Mouse (Mus musculus) MN1 (cell line): ENCODE data around the gene Hspb9.
A peak's percentile ranks its signal among the peaks of the same experiment; 100 is the strongest.

ENCODE experiments used
- DNase-seq: peaks from one replicate; pipeline ENCODE4 v3.0.0-alpha.2; 2016; ENCODE audit warnings: low spot score

The Hspb9 gene

DNA sequence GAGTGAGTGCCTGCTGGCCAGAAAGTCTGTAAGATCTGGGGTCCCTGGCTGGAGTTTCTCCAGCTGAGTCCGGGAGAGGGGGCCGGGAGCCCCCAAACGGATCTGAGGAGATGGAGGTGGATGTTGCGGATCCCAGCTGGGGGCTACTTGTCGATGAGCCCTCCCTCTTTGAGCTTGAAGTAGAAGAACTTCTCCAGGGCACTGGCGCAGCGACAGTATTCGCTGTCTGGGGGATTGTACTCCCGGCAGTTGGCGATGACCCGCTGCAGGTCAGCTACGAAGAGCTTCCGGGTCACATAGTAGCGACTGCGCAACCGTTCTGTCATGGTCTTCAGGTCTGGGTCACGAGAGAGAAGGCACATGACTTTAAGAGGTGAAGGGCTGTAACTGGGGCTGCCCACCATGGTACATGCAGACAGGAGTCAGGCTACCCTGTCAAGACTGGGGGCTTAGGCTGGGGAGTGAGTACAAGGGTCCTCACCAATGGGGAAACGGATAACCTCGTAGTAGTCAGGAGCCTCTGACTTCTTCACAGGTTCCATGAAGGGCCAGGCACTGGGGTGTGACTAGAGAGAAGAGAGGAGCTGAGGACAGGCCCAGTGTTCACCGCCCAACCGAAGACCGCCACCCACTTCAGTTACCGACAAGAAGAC lies 8.4 kb upstream of the Hspb9 start:
- DNase-seq, result no peak

- no peak for DNase-seq
Observed at GRCm38 (mm10) chr11:100709201-100709810, 4.3 kb upstream of the Hspb9 start.

DNA sequence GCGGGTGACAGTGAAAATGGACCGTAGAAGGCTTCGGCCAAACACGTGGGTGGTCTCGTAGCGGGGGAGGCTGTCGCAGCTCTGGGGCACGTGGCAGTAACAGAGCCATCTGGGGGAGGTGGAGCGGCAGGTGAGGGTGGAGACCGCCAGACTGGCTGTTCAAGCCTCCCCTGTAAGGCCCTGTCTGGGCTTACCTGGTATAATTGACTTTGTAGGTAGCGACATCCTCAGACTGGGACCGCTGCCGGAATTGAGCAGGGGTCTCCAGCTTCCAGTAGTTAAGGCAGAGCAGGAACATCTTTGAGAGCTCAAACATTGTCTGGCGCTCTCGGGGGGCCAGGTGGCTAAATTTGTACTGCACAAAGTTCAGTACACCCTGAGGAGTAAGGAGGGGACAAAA lies 3.1 kb upstream of the Hspb9 start:
- DNase-seq, result no peak

DNA sequence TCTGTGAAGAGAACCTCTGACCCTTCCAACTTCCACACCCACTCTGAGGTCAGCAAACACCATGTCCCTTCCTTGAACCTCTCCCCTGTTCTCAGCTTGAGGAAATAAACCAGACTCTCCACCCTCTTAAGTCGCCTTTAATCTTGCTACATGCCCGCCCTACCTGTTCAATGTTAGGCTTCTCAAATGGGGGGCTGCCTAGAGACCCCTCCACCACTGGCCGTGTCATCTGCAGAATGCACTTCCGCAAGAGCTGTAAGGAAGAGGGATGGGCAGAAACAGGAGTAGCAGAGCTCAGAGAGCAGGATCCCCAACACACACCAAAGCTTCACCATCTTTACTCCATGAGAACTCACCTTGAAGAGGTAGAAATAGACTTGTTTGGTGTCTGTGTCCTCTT lies 2.7 kb upstream of the Hspb9 start:
- no peak for DNase-seq

DNA sequence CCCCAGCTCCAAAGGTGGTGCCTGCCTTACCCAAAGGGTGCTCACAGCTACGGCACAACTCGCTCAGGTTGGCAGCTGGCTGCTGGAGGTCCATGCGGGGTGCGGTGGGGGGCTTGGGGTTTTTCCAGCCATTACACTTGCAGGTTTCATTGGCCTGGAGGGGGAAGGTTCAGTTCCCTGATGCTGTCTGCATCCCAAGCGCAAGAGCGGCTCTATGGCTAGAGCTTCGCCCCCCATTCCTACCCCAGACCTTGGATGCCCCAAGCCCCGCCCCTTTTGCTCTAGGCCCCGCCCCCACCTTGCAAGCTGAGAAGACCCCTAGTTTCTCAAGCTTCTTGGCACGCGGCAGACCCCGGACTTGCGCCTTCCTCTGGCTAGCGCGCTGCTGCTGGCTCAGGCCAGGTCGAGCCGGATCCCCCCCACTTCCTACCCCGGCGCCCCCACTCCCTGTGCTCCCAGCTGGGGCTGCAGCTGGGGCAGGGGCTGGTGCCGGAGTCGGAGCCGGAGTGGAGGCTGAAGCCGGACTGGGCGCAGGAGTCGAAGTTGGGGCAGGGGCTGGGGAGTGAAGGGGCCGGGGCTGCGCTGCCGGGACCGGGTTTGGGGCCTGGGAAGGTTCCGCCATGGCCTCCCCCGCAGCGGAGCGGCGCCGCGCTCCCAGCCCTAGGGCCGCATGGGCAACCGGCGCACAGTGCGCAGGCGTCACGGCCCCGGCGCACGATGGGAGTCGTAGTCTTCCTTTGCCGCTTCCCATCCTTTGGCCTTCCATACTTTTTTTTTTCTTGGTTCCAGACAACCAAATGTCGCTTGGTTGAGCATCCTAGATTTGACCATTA lies 1.7 kb upstream of the Hspb9 start, which contains the start of gene Kat2a:
Kat2a (minus strand) TSS at position 683 of the 833 bp plus-strand sequence.
- peak; percentile 86 for DNase-seq

- no peak for DNase-seq
Observed at GRCm38 (mm10) chr11:100713174-100713573, 476 bp upstream of the Hspb9 start.

GRCm38 (mm10) chr11:100714534-100714915 lies 875 bp downstream of the Hspb9 start:
- peak; percentile 87 for DNase-seq

DNA sequence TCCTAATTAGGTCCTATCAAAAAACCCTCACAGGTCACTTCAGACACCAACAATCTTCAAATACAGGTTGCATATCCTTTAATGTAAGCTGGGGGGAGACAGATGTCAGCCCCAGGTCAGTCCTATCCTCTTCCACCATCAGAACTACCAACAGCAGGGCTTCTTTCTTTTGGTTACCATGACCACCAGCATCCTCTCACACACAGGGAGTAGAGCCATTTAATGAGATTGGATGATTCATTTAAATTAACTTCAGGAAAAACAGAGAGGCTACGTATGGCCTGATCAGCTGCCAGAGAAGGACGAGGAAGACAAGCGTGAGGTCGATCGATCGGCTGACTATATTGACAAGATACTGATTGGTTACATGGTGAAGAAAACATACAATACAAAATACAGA lies 1.3 kb downstream of the Hspb9 start:
- peak; percentile 54 for DNase-seq

GRCm38 (mm10) chr11:100716649-100717048 lies 3.0 kb downstream of the Hspb9 start:
- no peak for DNase-seq

GRCm38 (mm10) chr11:100718462-100718861 lies 4.8 kb downstream of the Hspb9 start:
- no peak for DNase-seq

- no peak for DNase-seq
Observed at GRCm38 (mm10) chr11:100718866-100719265, 5.2 kb downstream of the Hspb9 start.

DNA sequence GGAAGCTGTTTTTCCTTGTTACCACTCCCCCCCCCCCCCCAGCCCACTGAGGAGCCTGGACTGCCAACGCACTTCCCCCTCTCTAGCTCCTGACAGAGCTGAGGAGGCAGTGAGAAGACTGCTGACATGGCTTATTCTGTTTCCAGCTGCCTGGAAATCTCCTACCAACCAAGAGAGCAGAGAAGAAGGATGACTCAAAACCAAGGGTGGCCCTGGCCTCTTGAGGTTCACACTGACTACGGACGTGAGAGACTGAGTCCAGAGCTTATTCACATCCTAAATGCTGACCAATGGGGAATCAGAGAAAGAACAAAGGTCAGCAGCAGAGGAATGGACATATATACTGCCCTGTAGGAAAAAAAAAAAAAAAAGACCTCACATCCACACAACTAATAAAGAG lies 5.7 kb downstream of the Hspb9 start:
- no peak for DNase-seq

DNA sequence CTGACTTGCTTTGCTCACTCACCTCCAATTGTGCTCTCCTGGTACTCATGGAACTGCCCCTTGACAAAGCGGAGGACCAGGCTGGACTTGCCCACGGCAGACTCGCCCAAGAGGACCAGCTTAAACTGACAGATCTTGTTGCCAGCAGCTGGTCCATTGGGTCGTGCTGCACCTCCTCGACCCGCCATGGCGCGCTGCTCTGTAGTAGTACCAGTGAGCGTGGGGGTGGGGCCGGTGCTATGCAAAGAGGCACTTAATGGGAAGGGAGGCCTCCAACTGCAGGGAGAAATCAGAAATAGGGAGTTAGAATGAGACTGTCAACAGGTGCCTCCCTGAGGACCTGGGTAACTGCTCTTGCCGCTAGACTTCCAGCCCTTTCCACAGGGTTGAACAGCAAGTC lies 6.2 kb downstream of the Hspb9 start:
- DNase-seq, result no peak

DNA sequence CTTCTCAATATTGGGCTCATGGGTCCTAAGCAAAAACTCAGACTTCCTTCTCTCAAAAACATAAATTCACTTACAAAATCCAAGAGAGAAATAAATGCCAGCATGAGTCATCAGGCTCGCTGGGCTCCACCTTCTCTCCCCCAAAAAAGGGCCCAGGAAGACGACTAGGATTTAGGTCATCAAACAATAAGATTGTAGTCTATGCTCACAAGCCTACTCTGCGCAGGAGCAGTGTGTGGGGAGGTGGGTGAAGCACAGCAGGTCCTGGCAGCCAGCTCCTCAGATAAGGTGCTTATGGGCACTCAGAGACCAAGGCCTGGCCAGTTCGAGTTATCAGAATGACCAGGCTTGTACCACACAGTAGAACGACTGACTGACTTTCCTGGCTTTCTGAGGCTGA lies 6.7 kb downstream of the Hspb9 start:
- DNase-seq, result no peak

GRCm38 (mm10) chr11:100721254-100721653 lies 7.6 kb downstream of the Hspb9 start:
- no peak for DNase-seq

GRCm38 (mm10) chr11:100721776-100722492 lies 8.3 kb downstream of the Hspb9 start:
- DNase-seq, result no peak

- DNase-seq, result no peak
Observed at GRCm38 (mm10) chr11:100722493-100723028, 8.9 kb downstream of the Hspb9 start.

GRCm38 (mm10) chr11:100724919-100725512 lies 11.4 kb downstream of the Hspb9 start:
- DNase-seq, result no peak

DNA sequence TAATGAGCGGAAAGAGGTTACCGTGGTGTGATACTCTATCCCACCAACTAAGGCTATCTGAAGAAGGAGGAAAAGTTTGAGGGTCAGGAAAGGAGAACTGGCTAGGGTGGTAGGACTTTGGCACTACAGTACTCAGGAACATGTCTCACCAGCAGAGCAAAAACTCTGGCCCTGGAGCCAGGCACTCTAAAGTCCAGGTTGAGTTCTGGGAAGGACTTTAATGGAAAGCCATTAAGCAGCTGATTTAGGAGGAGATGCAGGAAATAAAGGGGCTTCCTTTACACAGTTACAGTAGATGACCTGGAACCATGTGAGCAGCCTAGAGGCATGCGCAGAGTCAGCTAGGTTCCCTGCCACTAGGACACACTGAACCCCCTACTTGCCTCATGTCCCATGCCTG lies 13.6 kb downstream of the Hspb9 start:
- no peak for DNase-seq

- no peak for DNase-seq
Observed at GRCm38 (mm10) chr11:100728601-100729000, 15.0 kb downstream of the Hspb9 start.

GRCm38 (mm10) chr11:100729976-100730375 lies 16.3 kb downstream of the Hspb9 start:
- DNase-seq, result no peak
